Mouse (Mus musculus): ENCODE data around the gene Ablim1.

GRCm38 (mm10) chr19:57344678-57345077 is 30.0 kb upstream of the Ablim1 start:
- TF ChIP-seq CTCF (IDR thresholded peaks at IDR 0.05; ENCODE audit: low read depth) = no peak
- no peak for TF ChIP-seq EP300 (optimal IDR thresholded peaks at IDR 0.05)

All from stomach, postnatal 0 days (tissue).